Mouse (Mus musculus) mesoderm, embryonic 11.5 days (tissue): Measurements from ENCODE around the gene Sgms1.

Experiments
- DNase-seq: peaks from one replicate; pipeline ENCODE4 v3.0.0-alpha.2; 2012; ENCODE audit warnings: low read depth, low spot score

Gene Sgms1

GRCm38 (mm10) chr19:32180756-32181674, 208.5 kb downstream of the Sgms1 start:
- no peak for DNase-seq

DNA sequence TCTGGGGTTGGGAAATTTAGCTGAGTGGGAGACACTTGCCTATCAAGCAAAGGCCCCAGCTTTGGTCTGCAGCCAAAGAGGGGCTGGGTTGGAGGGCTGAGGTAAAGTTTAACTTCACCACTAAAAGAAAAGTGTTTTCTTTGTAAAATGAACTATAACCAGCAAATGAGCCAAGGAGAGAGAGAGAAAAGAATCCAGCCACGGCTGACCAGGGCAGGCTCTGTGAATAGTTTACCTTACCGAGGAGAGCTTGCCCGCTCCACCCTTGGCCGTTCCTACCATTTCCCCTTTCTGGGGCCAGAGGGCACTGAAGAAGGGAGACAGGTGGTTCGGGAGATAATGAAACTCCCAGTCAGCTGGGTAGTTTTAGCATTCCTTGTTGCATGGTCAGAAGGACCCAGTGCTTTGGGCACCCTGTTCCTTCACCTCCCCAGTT, 209.5 kb downstream of the Sgms1 start:
- no peak for DNase-seq

- peak; percentile 39 for DNase-seq
Measured at GRCm38 (mm10) chr19:32179514-32179913, 210.0 kb downstream of the Sgms1 start.

DNA sequence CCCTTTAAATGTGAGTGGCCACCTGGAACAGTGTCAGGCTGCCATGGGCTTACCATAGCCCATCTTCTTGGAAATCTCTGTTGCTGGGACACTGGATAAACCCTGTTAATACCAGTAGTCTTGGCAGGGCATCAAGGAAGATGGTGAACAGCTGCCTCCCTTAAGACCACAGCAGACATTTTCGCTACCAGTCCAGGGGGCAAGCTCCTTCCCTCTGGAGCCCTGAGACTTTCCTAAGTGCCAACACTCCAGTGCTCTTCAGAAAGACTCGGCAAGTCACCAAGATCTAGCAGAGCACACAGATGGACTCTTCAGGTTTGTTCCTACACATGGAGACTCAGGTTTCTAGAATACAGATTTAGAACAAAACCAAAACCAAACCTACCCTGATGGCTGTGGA, 211.4 kb downstream of the Sgms1 start:
- no peak for DNase-seq

DNA sequence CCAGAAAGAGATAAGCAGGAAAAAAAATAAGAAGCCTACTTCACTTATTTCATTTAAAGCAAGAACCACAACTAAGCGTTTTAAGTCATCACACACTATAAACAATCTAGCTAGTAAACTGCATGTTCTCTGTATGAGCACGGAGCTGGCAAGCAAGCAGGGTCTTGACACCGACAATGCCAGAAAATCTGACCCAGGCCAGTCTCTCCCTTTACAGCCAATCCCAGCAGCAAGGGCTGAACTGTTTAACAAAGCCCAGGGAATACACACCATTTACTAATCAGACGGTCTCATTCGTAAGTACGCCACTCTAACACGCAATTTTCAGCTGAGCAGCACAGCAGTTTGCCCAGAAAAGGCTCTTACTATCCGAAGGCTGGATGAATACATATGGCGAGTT, 213.1 kb downstream of the Sgms1 start:
- DNase-seq: no peak

GRCm38 (mm10) chr19:32175991-32176390, 213.5 kb downstream of the Sgms1 start:
- DNase-seq: no peak

- DNase-seq: no peak
Measured at GRCm38 (mm10) chr19:32175013-32175412, 214.5 kb downstream of the Sgms1 start.

DNA sequence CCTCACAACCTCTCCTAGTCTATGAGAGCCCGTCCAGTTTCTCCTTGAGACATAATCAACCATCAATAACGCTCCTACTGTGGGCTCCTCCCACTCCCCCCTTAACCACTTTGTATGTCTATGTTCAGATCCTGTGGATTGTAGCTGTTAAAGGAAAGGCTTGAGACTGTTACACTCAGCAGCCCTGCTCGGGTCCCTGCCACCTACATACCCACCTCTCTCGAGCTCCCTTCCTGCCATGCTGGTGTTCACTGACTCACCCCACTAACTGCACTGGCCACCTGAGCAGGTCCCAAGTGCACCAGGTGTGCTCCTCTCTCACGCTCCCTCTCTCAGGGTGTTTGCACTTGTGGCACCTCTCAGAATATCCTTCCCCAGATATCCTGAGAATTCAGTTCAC, 215.0 kb downstream of the Sgms1 start:
- DNase-seq: no peak

- DNase-seq: no peak
Measured at GRCm38 (mm10) chr19:32173522-32174184, 215.9 kb downstream of the Sgms1 start.

- DNase-seq: no peak
Measured at GRCm38 (mm10) chr19:32172511-32172981, 217.0 kb downstream of the Sgms1 start.

DNA sequence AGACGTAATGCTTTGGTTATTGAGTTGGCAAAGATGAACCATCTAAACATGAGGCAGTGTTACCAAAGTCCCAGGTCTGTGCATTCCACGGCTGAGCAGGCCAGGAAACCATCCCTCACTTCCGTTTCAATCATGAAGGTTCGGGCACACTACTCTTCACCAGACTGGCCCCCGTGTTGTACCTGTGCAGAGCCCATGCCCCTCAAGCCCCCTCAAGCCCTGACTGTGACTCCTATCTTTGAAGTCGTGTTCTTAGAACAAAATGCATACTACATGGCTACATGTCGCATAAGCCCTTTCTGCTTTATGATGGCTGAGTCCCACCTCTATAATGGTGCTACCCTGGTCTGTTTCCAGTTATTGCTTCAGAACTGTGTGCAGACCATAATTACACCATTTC, 217.5 kb downstream of the Sgms1 start:
- no peak for DNase-seq

- peak; percentile 79 for DNase-seq
Measured at GRCm38 (mm10) chr19:32169634-32170540, 219.6 kb downstream of the Sgms1 start.

GRCm38 (mm10) chr19:32168031-32168430, 221.5 kb downstream of the Sgms1 start:
- DNase-seq: no peak

GRCm38 (mm10) chr19:32166823-32167605, 222.5 kb downstream of the Sgms1 start:
- no peak for DNase-seq

- DNase-seq: no peak
Measured at GRCm38 (mm10) chr19:32165711-32166110, 223.8 kb downstream of the Sgms1 start.

- no peak for DNase-seq
Measured at GRCm38 (mm10) chr19:32164128-32164527, 225.4 kb downstream of the Sgms1 start.

- no peak for DNase-seq
Measured at GRCm38 (mm10) chr19:32159944-32160343, 229.6 kb downstream of the Sgms1 start.

- DNase-seq: no peak
Measured at GRCm38 (mm10) chr19:32159168-32159567, 230.3 kb downstream of the Sgms1 start.

GRCm38 (mm10) chr19:32157045-32157444, 232.5 kb downstream of the Sgms1 start:
- no peak for DNase-seq

GRCm38 (mm10) chr19:32152529-32152928, 237.0 kb downstream of the Sgms1 start:
- DNase-seq: no peak

GRCm38 (mm10) chr19:32148710-32149109, 240.8 kb downstream of the Sgms1 start:
- DNase-seq: no peak
